Mouse (Mus musculus) hindbrain, embryonic 13.5 days (tissue): ENCODE data around the gene Selenom. TPM values are rescaled to one million over a fixed set of nuclear protein-coding genes. Genes with fewer than 3 reads are reported as not detected.

Experiments
- ATAC-seq: fragments of 200-750 bp; cut with Nextera tagmentation; 2 replicates; pipeline ENCODE4 v1.8.0; 2017; ENCODE audit warnings: moderate TSS enrichment; ENCODE audit not compliant: low FRiP score
- H3K27ac ChIP-seq: fragments of 300-500 bp; sonication (generic); 2 replicates; pipeline ENCODE4 v1.5.1; 2015; ENCODE audit warnings: inconsistent platforms, mild to moderate bottlenecking, moderate library complexity
- H3K27me3 ChIP-seq: fragments of 300-500 bp; sonication (generic); 2 replicates; pipeline ENCODE4 v1.6.1; 2015; ENCODE audit warnings: mild to moderate bottlenecking, inconsistent platforms
- H3K36me3 ChIP-seq: fragments of 300-500 bp; sonication (generic); 2 replicates; pipeline ENCODE4 v1.6.1; 2015; ENCODE audit warnings: mild to moderate bottlenecking, inconsistent platforms
- H3K4me1 ChIP-seq: fragments of 300-500 bp; sonication (generic); replicated peaks from 2 replicates; pipeline ENCODE4 v1.6.1; 2015; ENCODE audit warnings: inconsistent platforms
- H3K4me2 ChIP-seq: fragments of 300-500 bp; sonication (generic); 2 replicates; pipeline ENCODE4 v1.6.1; 2015; ENCODE audit warnings: inconsistent platforms, mild to moderate bottlenecking, moderate library complexity
- H3K4me3 ChIP-seq: fragments of 300-500 bp; sonication (generic); 2 replicates; pipeline ENCODE4 v1.5.1; 2015; ENCODE audit warnings: mild to moderate bottlenecking, inconsistent platforms
- H3K9ac ChIP-seq: fragments of 300-500 bp; sonication (generic); 2 replicates; pipeline ENCODE4 v1.6.1; 2015; ENCODE audit warnings: mild to moderate bottlenecking, inconsistent platforms
- H3K9me3 ChIP-seq: fragments of 300-500 bp; sonication (generic); 2 replicates; pipeline ENCODE4 v1.6.1; 2016; ENCODE audit warnings: inconsistent platforms
- WGBS: fragments of 180-500 bp; shearing (Covaris S2); methylation state at CpG from one replicate; pipeline ENCODE4 v1.1.7; 2015; 5-methylcytosine and 5-hydroxymethylcytosine counted together
- polyA plus RNA-seq: library from polyadenylated mRNA; unstranded; fragments of >200 nt; fragmentation: Nextera tagmentation; extraction: Ambion mirVana; gene quantifications from 2 replicates; pipeline ENCODE4 v1.2.1, GENCODE M21; 2015

The Selenom gene
- polyA plus RNA-seq, 1 experiment from 2014 or later: 58.4 TPM

GRCm38 (mm10) chr11:3496756-3497155 lies 17.7 kb upstream of the Selenom start:
- Histone ChIP-seq H3K4me2 (no peak overlapping the region), H3K27ac (no peak overlapping the region), H3K9ac (no peak overlapping the region), H3K9me3 (no peaks in the 10 kb centered on the region), H3K27me3 (no peaks in the 10 kb centered on the region), H3K36me3 (no peaks in the 10 kb centered on the region), H3K4me3 (no peak overlapping the region), H3K4me1 (no peaks in the 10 kb centered on the region; the same call in none of the 2 replicates)
- 66% methylated on average over 5 of the region's 5 CpGs for WGBS
- no peak for ATAC-seq

- Histone ChIP-seq H3K36me3 (no peaks in the 10 kb centered on the region), H3K4me2 (no peak overlapping the region), H3K4me3 (no peak overlapping the region), H3K27ac (no peak overlapping the region), H3K9me3 (no peaks in the 10 kb centered on the region), H3K9ac (no peak overlapping the region), H3K4me1 (no peaks in the 10 kb centered on the region; the same call in none of the 2 replicates), H3K27me3 (no peaks in the 10 kb centered on the region)
- no peak for ATAC-seq
- 92% methylated on average over 1 of the region's 1 CpGs for WGBS
These were observed 17.2 kb upstream of the Selenom start for GRCm38 (mm10) chr11:3497296-3497695.

GRCm38 (mm10) chr11:3502057-3502456 lies 12.4 kb upstream of the Selenom start:
- no peaks in the 10 kb centered on the region for H3K27me3 ChIP-seq
- no peaks in the 10 kb centered on the region for H3K36me3 ChIP-seq
- no peak overlapping the region for H3K27ac ChIP-seq
- H3K9me3 ChIP-seq: no peaks in the 10 kb centered on the region
- 84% methylated on average over 17 of the region's 17 CpGs for WGBS
- H3K4me2 ChIP-seq: no peak overlapping the region
- ATAC-seq: no peak
- peaks cover 9% of the 10 kb centered on the region for H3K4me1 ChIP-seq
- H3K9ac ChIP-seq: no peak overlapping the region
- no peak overlapping the region for H3K4me3 ChIP-seq

- Histone ChIP-seq H3K27me3 (no peaks in the 10 kb centered on the region), H3K9ac (no peak overlapping the region), H3K27ac (no peak overlapping the region), H3K4me2 (no peak overlapping the region), H3K36me3 (no peaks in the 10 kb centered on the region), H3K4me3 (no peak overlapping the region), H3K4me1 (peaks cover 9% of the 10 kb centered on the region), H3K9me3 (no peaks in the 10 kb centered on the region)
- no peak for ATAC-seq
- 80% methylated on average over 18 of the region's 18 CpGs for WGBS
These were observed 11.9 kb upstream of the Selenom start for GRCm38 (mm10) chr11:3502459-3503072.

GRCm38 (mm10) chr11:3503755-3504693 lies 10.5 kb upstream of the Selenom start:
- peak overlapping the region; percentile 40 for H3K4me2 ChIP-seq
- H3K36me3 ChIP-seq: no peaks in the 10 kb centered on the region
- no peak overlapping the region for H3K27ac ChIP-seq
- H3K9me3 ChIP-seq: no peaks in the 10 kb centered on the region
- peak overlapping the region; percentile 61 for H3K9ac ChIP-seq
- peak; percentile 41 for ATAC-seq
- peaks cover 9% of the 10 kb centered on the region for H3K4me1 ChIP-seq
- no peaks in the 10 kb centered on the region for H3K27me3 ChIP-seq
- peak overlapping the region; percentile 34 for H3K4me3 ChIP-seq
- 73% methylated on average over 11 of the region's 11 CpGs for WGBS

- H3K36me3 ChIP-seq: no peaks in the 10 kb centered on the region
- peaks cover 9% of the 10 kb centered on the region for H3K4me1 ChIP-seq
- H3K4me3 ChIP-seq: no peak overlapping the region
- ATAC-seq: no peak
- 0 out of 2 replicates have a peak, but pooled peaks cover 2% of the 10 kb centered on the region for H3K27me3 ChIP-seq
- H3K9ac ChIP-seq: no peak overlapping the region
- WGBS: 68% methylated on average over 7 of the region's 7 CpGs
- no peak overlapping the region for H3K27ac ChIP-seq
- H3K4me2 ChIP-seq: no peak overlapping the region
- H3K9me3 ChIP-seq: no peaks in the 10 kb centered on the region
These were observed 6.3 kb upstream of the Selenom start for GRCm38 (mm10) chr11:3508226-3508625.

- 80% methylated on average over 8 of the region's 8 CpGs for WGBS
- no peaks in the 10 kb centered on the region for H3K36me3 ChIP-seq
- no peak overlapping the region for H3K9ac ChIP-seq
- no peak overlapping the region for H3K4me3 ChIP-seq
- no peak overlapping the region for H3K4me2 ChIP-seq
- peaks cover 10% of the 10 kb centered on the region for H3K4me1 ChIP-seq
- 0 out of 2 replicates have a peak, but pooled peaks cover 2% of the 10 kb centered on the region for H3K27me3 ChIP-seq
- no peaks in the 10 kb centered on the region for H3K9me3 ChIP-seq
- H3K27ac ChIP-seq: no peak overlapping the region
- ATAC-seq: no peak
These were observed 5.1 kb upstream of the Selenom start for GRCm38 (mm10) chr11:3509181-3510085.

GRCm38 (mm10) chr11:3510321-3510720 lies 4.2 kb upstream of the Selenom start:
- Histone ChIP-seq H3K27ac (no peak overlapping the region), H3K4me3 (no peak overlapping the region), H3K9me3 (no peaks in the 10 kb centered on the region), H3K27me3 (0 out of 2 replicates have a peak, but pooled peaks cover 3% of the 10 kb centered on the region), H3K9ac (no peak overlapping the region), H3K4me2 (no peak overlapping the region), H3K4me1 (peaks cover 13% of the 10 kb centered on the region), H3K36me3 (no peaks in the 10 kb centered on the region)
- ATAC-seq: no peak
- 91% methylated on average over 2 of the region's 2 CpGs for WGBS

- 92% methylated on average over 6 of the region's 6 CpGs for WGBS
- ATAC-seq: no peak
- H3K4me2 ChIP-seq: no peak overlapping the region
- peaks cover 33% of the 10 kb centered on the region for H3K27me3 ChIP-seq
- H3K27ac ChIP-seq: no peak overlapping the region
- H3K4me3 ChIP-seq: no peak overlapping the region
- H3K4me1 ChIP-seq: peaks cover 35% of the 10 kb centered on the region
- H3K9ac ChIP-seq: no peak overlapping the region
- no peaks in the 10 kb centered on the region for H3K36me3 ChIP-seq
- no peaks in the 10 kb centered on the region for H3K9me3 ChIP-seq
These were observed 1.2 kb upstream of the Selenom start for GRCm38 (mm10) chr11:3513291-3513690.

GRCm38 (mm10) chr11:3515216-3515615 lies 732 bp downstream of the Selenom start:
- Histone ChIP-seq H3K4me3 (peak overlapping the region; percentile 46), H3K4me2 (peak overlapping the region; percentile 74), H3K9ac (peak overlapping the region; percentile 67), H3K4me1 (peaks cover 35% of the 10 kb centered on the region), H3K27me3 (peaks cover 40% of the 10 kb centered on the region), H3K36me3 (no peaks in the 10 kb centered on the region), H3K9me3 (no peaks in the 10 kb centered on the region), H3K27ac (no peak overlapping the region)
- 0 out of 2 replicates have a peak, but pooled peaks have one; percentile 3 for ATAC-seq
- WGBS: 9% methylated on average over 4 of the region's 4 CpGs

GRCm38 (mm10) chr11:3515637-3516036 lies 1.2 kb downstream of the Selenom start:
- Histone ChIP-seq H3K27me3 (peaks cover 37% of the 10 kb centered on the region), H3K4me1 (peaks cover 35% of the 10 kb centered on the region), H3K9ac (peak overlapping the region; percentile 67; the same call in 1 of the 2 replicates), H3K36me3 (no peaks in the 10 kb centered on the region), H3K9me3 (no peaks in the 10 kb centered on the region), H3K4me3 (peak overlapping the region; percentile 46; the same call in 1 of the 2 replicates), H3K27ac (no peak overlapping the region), H3K4me2 (peak overlapping the region; percentile 74)
- WGBS: 72% methylated on average over 4 of the region's 4 CpGs
- no peak for ATAC-seq

- peaks cover 37% of the 10 kb centered on the region for H3K27me3 ChIP-seq
- no peak overlapping the region for H3K4me3 ChIP-seq
- H3K4me2 ChIP-seq: peak overlapping the region; percentile 74
- no peaks in the 10 kb centered on the region for H3K9me3 ChIP-seq
- H3K9ac ChIP-seq: no peak overlapping the region
- no peak for ATAC-seq
- peaks cover 35% of the 10 kb centered on the region for H3K4me1 ChIP-seq
- H3K36me3 ChIP-seq: no peaks in the 10 kb centered on the region
- 84% methylated on average over 5 of the region's 5 CpGs for WGBS
- H3K27ac ChIP-seq: no peak overlapping the region
These were observed 1.6 kb downstream of the Selenom start for GRCm38 (mm10) chr11:3516121-3516520.
